Mouse (Mus musculus) B cell, adult 67 days (primary cell): Measurements from ENCODE around the gene H2al1j. TPM values are rescaled to one million over a fixed set of nuclear protein-coding genes. Genes with fewer than 3 reads are reported as not detected.

Experiments used
- total RNA-seq, 2 experiments: library from RNA; stranded (reverse); gene quantifications; 4 replicates each; pipeline ENCODE4 v1.2.4; 2023

H2al1j gene
- total RNA-seq, result not detected

GRCm38 (mm10) chrX:11327522-11327921 is at the start of gene H2al1j:
H2al1j (plus strand) TSS chrX:11327822.

DNA sequence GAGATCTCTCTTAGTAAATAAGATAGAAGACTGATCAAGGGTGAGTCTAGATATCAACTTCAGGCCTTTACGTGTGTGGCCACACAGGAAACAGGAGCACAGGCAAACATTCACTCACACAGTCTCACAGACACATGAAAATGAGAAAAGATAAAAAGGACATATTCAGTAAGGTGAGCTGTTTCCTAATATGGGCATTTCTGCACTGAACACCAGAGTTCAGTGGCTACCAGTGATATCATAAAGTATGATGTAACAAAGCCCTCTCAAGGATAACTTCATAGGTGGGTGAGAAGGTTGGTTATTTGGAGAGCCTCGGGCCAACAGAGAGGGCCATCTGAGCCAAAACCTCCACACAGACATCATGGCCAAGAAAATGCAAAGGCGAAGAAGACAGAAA is 28.7 kb upstream of the H2al1j start, which contains the start of gene H2al1a:
Gene H2al1a, plus strand, starts transcription at position 301 of the 400 bp plus-strand sequence.

GRCm38 (mm10) chrX:11302132-11302531 is 25.5 kb upstream of the H2al1j start, which contains the start of gene H2al1b:
H2al1b (plus strand) TSS chrX:11302432.

GRCm38 (mm10) chrX:11305355-11305754 is 22.3 kb upstream of the H2al1j start, which contains the start of gene H2al1c:
H2al1c (plus strand) TSS chrX:11305655.

GRCm38 (mm10) chrX:11308524-11308923 is 19.1 kb upstream of the H2al1j start, which contains the start of gene H2al1d:
H2al1d (plus strand) TSS chrX:11308824.

DNA sequence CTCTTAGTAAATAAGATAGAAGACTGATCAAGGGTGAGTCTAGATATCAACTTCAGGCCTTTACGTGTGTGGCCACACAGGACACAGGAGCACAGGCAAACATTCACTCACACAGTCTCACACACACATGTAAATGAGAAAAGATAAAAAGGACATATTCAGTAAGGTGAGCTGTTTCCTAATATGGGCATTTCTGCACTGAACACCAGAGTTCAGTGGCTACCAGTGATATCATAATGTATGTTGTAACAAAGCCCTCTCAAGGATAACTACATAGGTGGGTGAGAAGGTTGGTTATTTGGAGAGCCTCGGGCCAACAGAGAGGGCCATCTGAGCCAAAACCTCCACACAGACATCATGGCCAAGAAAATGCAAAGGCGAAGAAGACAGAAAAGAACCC is 16.0 kb upstream of the H2al1j start, which contains the start of gene H2al1e:
Gene H2al1e, plus strand, starts transcription at position 301 of the 400 bp plus-strand sequence.

DNA sequence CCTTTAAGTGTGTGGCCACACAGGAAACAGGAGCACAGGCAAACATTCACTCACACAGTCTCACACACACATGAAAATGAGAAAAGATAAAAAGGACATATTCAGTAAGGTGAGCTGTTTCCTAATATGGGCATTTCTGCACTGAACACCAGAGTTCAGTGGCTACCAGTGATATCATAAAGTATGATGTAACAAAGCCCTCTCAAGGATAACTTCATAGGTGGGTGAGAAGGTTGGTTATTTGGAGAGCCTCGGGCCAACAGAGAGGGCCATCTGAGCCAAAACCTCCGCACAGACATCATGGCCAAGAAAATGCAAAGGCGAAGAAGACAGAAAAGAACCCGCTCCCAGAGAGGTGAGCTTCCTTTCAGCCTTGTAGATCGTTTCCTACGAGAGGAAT is 12.8 kb upstream of the H2al1j start, which contains the start of gene H2al1f:
Gene H2al1f, plus strand, starts transcription at position 301 of the 400 bp plus-strand sequence.

GRCm38 (mm10) chrX:11317956-11318355 is 9.7 kb upstream of the H2al1j start, which contains the start of gene H2al1g:
H2al1g (plus strand) TSS chrX:11318256.

DNA sequence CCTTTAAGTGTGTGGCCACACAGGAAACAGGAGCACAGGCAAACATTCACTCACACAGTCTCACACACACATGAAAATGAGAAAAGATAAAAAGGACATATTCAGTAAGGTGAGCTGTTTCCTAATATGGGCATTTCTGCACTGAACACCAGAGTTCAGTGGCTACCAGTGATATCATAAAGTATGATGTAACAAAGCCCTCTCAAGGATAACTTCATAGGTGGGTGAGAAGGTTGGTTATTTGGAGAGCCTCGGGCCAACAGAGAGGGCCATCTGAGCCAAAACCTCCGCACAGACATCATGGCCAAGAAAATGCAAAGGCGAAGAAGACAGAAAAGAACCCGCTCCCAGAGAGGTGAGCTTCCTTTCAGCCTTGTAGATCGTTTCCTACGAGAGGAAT is 6.4 kb upstream of the H2al1j start, which contains the start of gene H2al1h:
Gene H2al1h, plus strand, starts transcription at position 301 of the 400 bp plus-strand sequence.

DNA sequence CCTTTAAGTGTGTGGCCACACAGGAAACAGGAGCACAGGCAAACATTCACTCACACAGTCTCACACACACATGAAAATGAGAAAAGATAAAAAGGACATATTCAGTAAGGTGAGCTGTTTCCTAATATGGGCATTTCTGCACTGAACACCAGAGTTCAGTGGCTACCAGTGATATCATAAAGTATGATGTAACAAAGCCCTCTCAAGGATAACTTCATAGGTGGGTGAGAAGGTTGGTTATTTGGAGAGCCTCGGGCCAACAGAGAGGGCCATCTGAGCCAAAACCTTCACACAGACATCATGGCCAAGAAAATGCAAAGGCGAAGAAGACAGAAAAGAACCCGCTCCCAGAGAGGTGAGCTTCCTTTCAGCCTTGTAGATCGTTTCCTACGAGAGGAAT is 3.3 kb upstream of the H2al1j start, which contains the start of gene H2al1i:
Gene H2al1i, plus strand, starts transcription at position 301 of the 400 bp plus-strand sequence.

Other genes starting within 250 kb of the H2al1j start
- gene H2al1a, start 28.6 kb upstream of the H2al1j start, total RNA-seq, result not detected
- not detected for gene H2al1b, start 25.4 kb upstream of the H2al1j start, total RNA-seq
- not detected for gene H2al1c, start 22.2 kb upstream of the H2al1j start, total RNA-seq
- not detected for gene H2al1d, start 19.0 kb upstream of the H2al1j start, total RNA-seq
- not detected for gene H2al1e, start 15.9 kb upstream of the H2al1j start, total RNA-seq
- not detected for gene H2al1f, start 12.7 kb upstream of the H2al1j start, total RNA-seq
- gene H2al1g, start 9.6 kb upstream of the H2al1j start, total RNA-seq, result not detected
- not detected for gene H2al1h, start 6.3 kb upstream of the H2al1j start, total RNA-seq
- gene H2al1i, start 3.2 kb upstream of the H2al1j start, total RNA-seq, result not detected